Mouse (Mus musculus): Measurements from ENCODE around the gene Ublcp1.
A peak's percentile ranks its signal among the peaks of the same experiment; 100 is the strongest.

Ublcp1 gene

DNA sequence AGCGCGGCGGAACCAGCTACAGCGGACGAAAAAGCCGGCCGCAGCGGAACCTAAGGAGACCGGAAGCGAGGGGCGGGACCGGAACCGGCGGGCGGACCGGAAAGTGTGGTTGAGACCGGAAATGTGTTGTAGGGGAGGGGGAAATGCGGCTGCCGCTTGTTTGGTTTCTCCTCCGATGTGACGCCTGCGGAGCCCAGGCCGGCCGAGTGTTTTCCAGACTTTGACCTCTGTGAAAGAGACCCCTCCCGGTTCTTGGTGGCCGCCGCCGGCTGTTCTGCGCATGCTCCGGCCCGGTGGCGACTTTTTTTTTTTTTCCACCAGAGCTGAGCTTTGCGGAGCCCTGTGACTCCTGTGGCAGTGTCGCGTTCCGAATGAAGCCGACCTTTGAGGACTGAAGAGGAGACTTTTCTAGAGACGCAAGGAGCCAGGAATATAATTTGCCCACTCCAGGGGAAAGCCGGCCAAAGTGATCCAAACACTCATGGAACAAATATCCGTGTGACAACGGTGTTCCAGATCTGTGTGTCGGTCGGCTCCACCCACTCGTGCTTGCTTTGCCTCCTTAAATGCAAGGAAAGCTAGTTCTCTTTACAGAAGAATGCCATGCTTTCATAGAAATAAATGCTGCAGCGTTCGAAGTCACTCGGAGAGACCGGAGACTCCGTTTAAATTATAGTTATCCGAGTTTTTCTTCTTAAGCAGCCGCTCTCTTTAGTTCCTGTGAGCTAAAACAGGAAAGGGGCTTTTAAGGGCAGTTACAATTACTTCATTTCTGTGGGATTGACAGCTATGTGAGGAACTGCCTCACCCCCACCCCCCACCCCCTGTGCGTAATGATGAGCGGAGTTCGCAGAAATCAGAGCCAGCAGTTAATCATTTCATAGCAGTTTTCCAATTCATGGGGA lies at the start of gene Ublcp1:
Ublcp1 (minus strand) TSS at position 67 of the 905 bp plus-strand sequence.
- peak; percentile 93 for DNase-seq

GRCm38 (mm10) chr11:44519096-44519949 lies 49.0 kb upstream of the Ublcp1 start:
- peak in 1 of 2 experiments; percentile 34 for DNase-seq

- peak; percentile 71 to 92 for DNase-seq
Measured at GRCm38 (mm10) chr11:44518281-44519095, 48.2 kb upstream of the Ublcp1 start, which contains the start of gene Rnf145. Gene Rnf145, plus strand, starts transcription at chr11:44518964.

DNA sequence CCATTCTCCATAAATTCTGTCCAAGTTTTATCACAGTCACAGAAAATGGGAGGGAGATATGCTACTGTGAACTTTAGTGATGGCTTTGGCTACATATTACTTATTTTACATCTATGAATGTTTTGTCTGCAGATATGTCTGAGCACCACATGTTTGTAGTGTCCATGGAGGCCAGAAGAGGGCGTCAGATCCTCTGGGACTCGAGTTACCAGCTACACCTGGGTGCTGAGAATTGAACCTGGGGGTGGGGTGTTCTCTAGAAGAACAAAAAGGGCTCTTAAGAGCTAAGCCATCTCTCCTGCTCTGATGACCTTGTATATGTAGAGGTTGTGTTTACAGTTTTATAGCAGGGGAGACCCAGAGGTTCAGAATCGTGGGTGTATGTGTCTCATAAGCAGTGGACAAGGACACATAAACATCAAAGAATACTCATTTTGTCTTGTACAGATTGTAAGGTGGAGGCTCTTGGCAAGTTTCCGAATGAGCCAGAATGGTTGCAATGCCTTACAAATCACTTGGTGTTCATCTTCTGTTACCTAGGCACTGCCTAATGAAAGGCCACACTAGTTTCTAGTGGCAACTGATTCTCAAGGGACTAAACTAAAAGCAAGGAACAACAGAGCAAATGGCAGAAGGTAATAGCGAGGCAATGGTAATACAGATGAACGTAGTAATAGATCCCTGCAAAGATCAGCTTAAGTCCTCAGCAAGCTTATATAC lies 47.4 kb upstream of the Ublcp1 start:
- no peak for DNase-seq

DNA sequence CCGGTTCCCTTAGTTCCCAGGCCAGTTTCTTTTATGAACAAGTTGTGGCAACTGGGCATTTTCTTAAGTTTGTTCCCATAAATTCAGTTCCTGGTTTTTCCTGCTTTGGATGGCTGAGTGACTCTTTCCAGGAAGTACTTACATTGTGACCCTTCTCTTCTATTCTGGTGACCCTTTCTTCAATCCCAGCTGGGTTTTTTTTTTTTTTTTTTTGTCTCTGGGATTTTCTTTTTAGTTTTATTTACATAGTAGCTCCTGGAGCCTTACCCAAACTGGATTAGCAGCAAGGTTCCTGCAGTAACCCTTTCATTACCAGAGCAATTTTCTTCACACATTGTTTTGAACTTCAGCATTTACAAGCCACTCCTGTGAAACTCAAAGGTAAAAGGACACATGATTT lies 46.1 kb upstream of the Ublcp1 start:
- DNase-seq = no peak

DNA sequence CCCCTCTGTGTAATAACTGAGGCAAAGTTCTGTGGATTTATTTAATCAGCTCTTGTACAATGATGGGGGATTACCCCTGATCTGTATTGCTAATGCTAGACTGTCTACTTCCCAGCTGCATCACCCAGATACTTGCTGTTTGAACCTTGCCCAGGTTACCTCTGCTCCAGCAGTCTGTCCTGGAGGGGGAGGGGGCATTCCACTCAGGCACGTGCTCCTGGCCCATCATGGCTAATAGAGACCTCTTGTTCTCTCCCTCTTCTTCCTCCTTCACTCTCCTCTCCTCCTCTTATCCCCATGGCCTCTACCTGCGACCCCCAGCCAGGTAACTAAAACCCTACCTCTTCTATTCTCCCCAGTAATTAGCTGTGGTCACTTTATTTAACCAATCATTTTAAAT lies 44.4 kb upstream of the Ublcp1 start:
- no peak for DNase-seq

GRCm38 (mm10) chr11:44513026-44513422 lies 42.7 kb upstream of the Ublcp1 start:
- DNase-seq = no peak

DNA sequence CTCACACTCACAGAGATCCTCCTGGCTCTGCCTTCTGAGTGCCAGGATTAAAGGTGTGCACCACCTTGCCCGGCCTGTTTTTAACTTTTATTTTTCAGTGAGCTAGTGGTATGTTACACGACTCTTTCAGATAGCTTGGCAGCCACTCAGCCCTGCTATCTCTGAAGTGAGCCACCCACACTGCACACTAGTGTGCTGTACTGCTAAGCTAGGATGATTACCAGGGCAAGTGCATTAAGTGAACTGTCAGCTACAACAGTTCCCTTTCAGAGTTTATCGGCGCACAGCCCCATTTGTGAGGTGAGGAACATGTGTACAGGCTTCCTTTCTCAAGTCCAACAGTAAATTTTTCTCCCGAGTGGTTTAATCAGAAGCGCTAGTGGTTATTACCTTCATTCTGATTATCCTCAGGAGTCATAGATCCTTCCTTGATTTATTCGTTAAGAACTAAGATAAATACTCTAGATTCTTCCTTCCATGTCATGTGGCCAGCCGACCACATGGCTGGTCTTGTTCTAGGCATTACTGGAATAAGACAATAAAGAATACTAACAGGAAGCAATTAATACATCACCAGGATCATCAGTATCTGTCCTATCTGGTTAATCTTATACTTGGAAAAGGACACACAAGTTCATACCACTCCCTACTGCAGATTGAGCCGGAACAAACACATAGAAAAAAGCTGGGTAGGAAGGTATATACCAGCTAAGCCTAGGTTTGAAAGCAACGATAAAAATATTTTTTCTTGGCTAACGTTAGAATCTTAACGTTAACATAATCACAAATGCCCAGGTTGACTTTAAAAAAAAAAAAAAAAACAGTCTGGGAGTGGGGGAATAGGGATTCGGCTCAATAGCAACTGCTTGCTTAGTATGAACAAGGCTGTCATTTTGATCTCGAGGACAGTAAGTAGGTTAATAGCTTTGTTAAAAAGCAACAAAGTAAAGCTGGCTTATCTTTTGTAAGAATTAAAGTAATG lies 42.0 kb upstream of the Ublcp1 start:
- DNase-seq = no peak

DNA sequence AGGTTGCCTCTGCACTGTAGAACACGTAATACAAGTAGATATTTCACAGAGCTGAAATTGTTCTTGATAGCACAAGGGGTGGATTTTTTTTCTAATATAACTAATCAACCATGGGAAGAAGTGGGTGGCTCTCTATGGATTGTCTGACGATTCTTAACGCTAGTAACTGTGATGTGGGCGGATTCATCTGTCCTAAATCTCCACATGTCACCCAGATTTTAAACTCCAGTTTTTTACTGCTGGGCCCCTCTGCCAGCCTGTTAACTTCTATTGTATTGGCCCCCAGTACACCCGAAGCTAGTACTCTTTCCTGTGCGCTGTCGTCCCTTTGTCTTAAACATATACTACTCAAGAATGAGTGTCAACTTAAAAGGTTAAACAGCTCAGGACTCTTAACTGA lies 40.1 kb upstream of the Ublcp1 start:
- DNase-seq = no peak

GRCm38 (mm10) chr11:44509906-44510305 lies 39.6 kb upstream of the Ublcp1 start:
- no peak for DNase-seq

GRCm38 (mm10) chr11:44508876-44509275 lies 38.6 kb upstream of the Ublcp1 start:
- DNase-seq = no peak

DNA sequence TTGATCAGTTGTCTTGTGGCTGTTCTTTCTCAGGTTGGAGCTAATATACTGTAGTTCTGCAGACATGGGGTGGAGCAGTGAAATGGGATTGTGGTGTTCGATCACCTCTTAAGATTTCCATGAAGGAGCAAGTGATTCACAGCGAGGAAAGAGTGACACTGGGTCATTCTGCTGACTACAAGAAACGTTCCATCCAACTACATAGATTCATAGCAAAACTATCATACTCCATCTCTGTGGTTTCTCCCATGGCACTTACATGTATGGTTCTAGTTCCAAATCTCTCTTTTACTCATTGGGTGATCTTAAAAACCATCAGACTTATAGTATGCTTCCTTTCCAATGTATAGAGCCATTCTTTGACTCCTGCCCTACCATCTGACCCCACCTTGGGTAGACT lies 34.5 kb upstream of the Ublcp1 start:
- DNase-seq = no peak

- no peak for DNase-seq
Measured at GRCm38 (mm10) chr11:44504146-44504545, 33.8 kb upstream of the Ublcp1 start.

- no peak for DNase-seq
Measured at GRCm38 (mm10) chr11:44502931-44503330, 32.6 kb upstream of the Ublcp1 start.

DNA sequence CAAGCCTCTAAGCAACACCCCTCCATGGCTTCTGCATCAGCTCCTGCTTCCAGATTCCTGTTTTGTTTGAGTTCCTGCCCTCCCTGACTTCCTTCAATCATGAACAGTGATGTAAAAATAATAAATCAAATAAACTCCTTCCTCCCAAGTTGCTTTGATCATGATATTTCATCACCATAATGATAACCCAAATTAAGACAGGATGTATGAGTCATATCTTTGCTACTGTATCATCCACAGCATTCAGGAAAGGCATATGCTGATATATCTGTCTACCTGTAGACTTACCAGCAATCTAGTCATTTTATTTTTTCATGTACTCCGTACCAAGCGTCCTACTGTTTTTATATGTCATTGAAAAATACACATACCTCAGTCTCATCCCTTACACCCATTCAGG lies 31.2 kb upstream of the Ublcp1 start:
- DNase-seq = no peak

DNA sequence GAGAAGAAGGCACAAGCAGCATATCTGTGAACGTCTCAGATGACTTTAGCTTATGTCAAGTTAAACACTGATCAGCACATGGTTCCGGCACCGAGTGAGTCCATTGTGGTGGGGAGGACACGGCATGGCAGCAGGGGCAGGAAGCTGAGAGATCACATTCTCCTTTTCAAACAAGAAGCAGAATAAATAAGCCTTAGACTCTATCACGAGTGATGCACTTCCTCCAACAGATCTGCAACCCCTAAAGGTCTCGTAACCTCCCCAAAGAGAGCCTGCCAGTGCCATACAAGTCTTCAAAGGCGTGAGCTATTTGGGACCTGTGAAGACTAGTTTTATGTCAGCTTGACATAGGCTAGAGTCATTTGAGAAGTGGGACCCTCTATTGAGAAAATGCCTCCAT lies 30.7 kb upstream of the Ublcp1 start:
- DNase-seq = no peak

DNA sequence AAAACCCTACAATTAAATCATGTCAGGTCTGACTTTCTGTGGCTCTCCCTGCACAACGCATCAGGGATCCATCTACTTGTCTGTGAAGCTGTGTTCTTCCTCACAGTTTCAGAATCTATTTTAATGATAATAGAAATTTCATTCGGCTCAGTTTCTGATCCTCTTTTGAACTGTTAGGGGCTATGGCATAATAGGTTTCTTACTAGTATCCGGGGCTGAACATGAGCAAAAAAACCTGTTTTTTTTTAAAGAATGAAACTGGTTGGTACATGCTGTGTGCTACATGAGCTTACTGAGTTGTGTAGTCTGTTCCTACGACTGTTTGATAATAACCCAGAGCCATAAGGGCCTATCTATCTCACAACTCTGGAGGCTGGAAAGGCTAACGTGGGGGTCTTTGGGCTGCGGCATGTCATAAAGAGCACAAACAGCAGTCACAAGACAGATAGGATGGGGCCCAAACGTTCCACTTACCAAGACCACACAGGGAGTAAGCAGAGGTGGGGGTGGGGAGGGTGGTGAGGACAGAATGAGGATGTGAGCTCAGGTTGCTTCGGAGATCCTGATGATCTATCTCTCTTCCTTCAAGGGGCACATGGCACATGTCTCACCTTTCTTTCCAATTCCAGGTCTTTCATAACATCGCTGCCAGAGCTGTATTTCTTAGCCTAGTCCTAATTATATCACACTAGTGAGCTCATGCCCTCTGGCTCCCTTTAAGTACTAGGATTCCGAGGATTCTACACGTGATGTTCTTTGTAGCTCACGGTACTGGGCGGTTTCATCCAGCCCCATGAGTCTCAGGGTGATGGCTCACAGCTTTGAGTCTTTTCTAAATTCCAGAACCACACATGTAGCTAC lies 28.3 kb upstream of the Ublcp1 start:
- no peak for DNase-seq

- no peak for DNase-seq
Measured at GRCm38 (mm10) chr11:44496217-44496616, 25.9 kb upstream of the Ublcp1 start.

- DNase-seq = no peak
Measured at GRCm38 (mm10) chr11:44494643-44495323, 24.5 kb upstream of the Ublcp1 start.
